Mouse (Mus musculus) embryo, embryonic 11.5 days (tissue): ENCODE measurements at regions not wholly inside any gene's neighbourhood (a gene's known extent, or its start where the extent isn't known, plus 50 kb on each side); places are given as distances from the start of the nearest gene placed in this dataset.
"Not testable (repeated sequence)": the region's sequence is repeated elsewhere in the genome, so short reads cannot be mapped to it uniquely, and the experiment has no call there.

ENCODE experiments used
- DNase-seq: peaks from one replicate; pipeline ENCODE4 v3.0.0-alpha.2; 2012; ENCODE audit warnings: low read depth, low spot score

DNA sequence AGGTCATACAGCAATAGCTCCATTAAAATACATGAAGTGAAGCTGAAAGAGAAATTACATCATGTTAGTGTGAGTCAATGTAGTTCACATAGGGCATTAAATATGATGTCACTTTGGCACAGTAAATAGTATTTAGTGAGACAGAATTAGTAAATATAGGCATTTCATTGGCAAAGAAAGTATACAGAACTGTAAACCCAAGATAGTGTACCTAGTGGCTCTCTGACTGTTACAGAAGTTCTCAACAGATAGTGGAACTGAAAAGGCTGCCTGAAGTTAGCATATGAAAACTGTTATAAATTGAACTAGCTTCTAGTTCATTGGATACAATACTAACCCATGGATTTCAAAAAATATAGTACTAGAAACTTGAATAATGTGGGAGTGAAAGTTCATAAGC is 1642.1 kb upstream of the Cdh6 start:
- no peak for DNase-seq

DNA sequence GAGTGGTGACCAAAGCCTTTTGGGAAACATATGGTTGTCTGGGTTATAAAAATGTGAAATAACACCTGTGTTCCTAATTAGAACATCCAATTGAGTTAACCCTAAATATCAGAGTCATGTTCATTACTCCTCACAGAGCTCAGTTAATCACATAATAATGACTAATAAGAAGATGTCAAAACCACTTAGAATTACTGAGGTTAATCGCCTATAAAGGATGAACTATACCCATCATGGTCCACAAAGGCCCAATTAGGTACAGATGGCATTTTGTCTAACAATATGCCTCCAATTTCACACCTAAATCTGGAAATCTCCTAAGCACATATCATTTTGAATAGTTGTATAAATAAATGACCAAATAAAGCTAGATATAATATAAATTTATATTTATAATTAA is 1633.4 kb upstream of the Cdh6 start:
- DNase-seq: no peak

DNA sequence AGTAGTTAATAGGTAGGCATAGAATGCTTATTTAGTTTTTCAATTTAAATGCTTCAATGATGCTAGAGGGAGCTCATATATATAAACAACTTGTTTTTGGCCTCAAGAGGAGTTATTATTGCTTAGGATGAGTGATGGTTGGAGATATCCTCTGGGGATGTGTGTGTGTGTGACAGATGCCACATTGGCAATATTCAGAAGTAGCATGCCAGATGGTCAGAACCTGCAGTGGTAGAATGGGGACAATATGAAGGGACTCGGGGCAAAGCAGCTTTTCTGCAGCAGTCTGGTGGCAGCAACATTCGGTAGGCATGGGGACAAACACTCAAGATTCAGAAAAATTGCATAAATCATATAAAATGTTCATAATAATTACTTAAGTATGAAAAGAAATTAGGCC is 1621.7 kb upstream of the Cdh6 start:
- DNase-seq: no peak

DNA sequence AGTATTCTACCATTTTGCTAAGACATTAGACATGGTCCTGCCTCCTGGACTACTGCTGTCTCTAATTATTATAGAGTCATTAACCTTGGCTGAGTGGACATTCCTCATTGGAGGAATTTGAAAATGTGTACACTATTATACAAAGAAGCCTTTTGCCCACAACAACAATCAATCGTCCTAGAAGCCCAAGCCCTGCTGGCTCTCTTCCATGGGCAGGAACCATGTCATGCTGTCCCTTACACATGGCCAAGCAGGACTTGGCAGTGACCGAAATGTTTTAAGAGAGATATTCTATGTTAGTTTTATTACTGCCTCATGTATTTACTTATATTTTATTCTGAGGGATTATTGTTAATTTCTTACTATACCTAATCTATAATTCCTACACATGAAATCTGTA is 1607.3 kb upstream of the Cdh6 start:
- no peak for DNase-seq

DNA sequence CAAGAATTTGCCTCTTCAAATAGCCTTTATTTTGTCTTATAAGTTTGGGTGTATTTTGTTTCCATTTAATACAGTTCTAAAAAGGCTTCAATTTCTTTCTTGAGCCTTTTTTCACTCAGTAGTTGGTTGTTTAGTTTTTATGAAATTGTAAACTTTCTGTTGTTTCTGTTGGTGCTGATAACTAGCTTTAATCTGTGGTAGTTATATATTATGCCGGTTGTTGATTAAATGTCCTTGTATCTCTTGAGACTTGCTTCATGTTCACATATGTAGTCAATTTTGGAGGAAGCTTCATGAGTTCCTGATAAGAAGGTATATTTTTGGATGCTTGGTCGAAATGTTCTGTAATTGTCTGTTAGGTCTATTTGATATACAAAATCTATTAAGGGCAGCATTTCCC is 1568.3 kb upstream of the Cdh6 start:
- DNase-seq: no peak

DNA sequence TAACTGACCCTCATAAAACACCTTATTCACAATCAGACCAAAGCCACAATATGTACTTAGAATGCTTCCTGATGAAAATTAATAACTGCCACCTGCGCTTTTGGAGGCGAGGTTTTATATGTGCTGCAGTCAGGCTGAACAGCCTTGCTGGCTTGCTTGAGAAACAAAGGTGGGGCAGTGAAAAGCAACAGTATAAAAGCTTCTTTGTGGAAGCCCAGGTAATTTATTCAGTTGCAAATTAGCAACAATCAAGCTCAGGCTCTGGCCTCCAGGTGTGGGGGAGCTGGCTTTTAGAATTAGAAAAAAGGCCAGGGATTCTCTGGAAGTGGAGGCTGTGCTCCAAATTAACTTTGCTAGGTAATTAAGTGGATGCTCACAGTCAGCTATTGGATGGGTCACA is 1524.5 kb upstream of the Cdh6 start:
- DNase-seq: not testable (repeated sequence)

DNA sequence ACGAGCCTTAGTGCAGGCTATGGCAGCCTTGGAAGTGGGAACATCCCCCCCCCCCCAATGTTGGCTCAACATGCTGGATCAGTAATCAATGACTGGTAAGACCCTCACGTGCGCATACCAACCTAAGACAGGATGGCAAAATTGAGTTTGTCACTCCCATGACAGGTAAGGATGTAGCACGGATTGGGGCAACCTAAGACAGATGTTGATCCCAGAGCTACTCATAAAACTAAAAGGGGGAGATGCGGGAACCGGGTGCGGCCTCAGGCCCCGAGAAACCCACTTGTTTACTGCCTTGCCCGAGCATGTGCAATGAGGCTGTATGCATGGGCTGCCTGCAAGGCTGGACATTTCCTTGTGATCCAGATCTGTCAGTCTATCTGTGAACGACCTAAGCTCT is 1523.0 kb upstream of the Cdh6 start:
- DNase-seq: no peak

DNA sequence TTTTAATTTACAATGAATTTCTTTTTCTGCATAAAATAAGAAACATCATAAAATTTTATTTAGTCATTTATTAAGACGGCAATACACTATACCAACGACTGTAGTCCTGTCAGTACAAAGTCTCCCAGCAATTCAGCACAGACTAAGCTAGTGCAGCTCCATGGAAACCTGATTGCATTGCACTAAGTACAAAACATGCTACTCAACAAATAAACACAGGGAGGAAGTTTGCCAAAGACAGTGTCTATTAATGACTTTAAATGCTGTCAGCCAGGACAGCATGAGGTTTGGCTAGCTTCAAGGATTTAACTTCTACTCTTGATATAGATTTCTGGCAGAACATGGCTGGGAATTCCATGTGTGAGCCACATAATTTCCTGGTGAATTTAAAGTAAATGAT is 1515.7 kb upstream of the Cdh6 start:
- DNase-seq: no peak

DNA sequence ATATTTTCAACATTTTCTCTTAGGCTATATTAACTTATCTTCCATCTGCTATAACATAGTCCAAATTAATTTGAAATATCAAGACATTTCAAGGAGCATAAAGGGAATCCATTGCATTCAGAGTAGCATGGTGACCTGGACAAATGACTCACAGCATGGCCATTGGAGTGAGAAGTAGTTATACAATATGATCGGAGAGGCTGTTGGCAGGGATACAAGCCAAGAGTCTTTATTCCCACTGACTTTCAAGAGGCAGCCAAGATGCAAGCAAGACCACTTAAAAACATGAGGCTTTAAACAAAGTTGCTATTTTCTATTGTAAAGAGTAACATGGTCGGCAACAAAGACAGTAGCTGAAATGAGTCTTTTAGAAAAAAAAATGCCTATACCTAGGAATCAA is 1468.8 kb upstream of the Cdh6 start:
- DNase-seq: no peak

DNA sequence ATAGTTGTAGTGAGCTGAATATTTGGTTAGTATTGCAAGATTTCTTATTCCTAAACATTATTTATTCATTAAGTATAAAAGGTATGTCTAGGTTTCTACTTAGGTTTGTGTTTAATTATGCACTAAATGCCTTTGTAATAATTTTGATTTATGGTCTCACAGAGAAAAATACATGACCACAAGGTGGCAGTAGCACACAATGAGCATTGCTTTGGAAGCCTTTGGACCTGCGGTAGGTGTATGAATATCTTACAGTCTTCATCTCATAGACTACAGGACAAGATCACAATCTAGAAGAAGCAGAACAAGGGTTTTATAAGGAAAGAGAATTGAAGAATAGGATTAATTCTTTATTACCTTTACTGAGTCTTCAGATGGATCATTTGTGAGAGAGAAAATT is 1455.0 kb upstream of the Cdh6 start:
- DNase-seq: peak; percentile 5

DNA sequence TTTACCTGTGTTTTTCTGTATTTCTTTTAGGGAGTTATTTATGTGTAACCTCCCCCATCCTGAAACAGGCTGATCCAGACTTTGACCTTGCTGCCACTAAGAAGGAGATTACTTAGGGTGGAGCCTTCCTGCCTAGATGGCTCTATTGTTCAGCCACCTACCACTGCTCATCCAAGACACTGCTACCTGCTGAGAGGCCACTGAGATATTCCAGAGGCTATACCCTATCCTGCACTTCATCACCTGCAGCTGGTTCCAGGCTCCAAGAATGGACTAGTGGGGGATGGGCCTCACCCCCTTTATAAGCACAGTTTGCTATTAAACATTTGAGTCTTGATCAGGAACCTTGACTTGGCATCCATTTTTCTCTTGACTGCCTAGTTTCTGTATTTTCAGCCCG is 1433.2 kb upstream of the Cdh6 start:
- no peak for DNase-seq
